Mouse (Mus musculus): ENCODE results near the gene Cbx8. TPM values are rescaled to one million over a fixed set of nuclear protein-coding genes. Genes with fewer than 3 reads are reported as not detected.

Gene Cbx8
- polyA plus RNA-seq, 1 experiment from 2014 or later = 10.7 TPM

DNA sequence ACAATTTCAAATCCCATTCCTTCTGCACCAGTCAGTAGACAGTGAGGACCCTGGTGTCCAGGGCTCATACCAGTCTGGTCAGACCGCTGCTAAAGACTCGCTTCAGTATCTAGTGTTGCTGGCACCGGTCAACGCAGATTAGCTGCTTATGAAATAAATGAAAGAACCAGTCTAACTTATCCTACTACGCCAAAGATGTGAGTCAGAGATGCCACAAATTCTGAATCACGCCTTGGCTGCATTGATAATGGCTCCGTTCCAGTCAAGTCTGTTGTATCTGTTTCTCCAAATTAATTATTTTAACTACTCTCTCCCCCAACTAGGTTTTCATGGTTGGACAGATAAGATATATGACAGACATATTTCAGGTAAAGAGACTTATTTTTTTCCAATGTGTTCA is 19.6 kb downstream of the Cbx8 start:
- H3K36me3 ChIP-seq = peaks cover 7% of the 10 kb centered on the region; the same call in 1 of the 2 replicates
- no peak overlapping the region for H3K4me3 ChIP-seq
- H3K4me2 ChIP-seq = no peak overlapping the region
- H3K9ac ChIP-seq = no peak overlapping the region
- no peak for ATAC-seq (ENCODE audit: insufficient number of reproducible peaks, insufficient read depth, low FRiP score, low TSS enrichment, low read depth)
- H3K27me3 ChIP-seq = 0 out of 2 replicates have a peak, but pooled peaks cover 5% of the 10 kb centered on the region
- H3K4me1 ChIP-seq = peaks cover 33% of the 10 kb centered on the region
- no peak overlapping the region for H3K27ac ChIP-seq
- 91% methylated on average over 7 of the region's 7 CpGs for WGBS
- no peaks in the 10 kb centered on the region for H3K9me3 ChIP-seq

- Histone ChIP-seq H3K4me1 (peaks cover 8% of the 10 kb centered on the region; the same call in 1 of the 2 replicates), H3K27ac (no peak overlapping the region), H3K36me3 (no peaks in the 10 kb centered on the region), H3K4me3 (no peak overlapping the region), H3K27me3 (0 out of 2 replicates have a peak, but pooled peaks cover 5% of the 10 kb centered on the region), H3K9me3 (no peaks in the 10 kb centered on the region), H3K9ac (no peak overlapping the region), H3K4me2 (no peak overlapping the region)
- WGBS = 77% methylated on average over 7 of the region's 7 CpGs
- ATAC-seq (ENCODE audit: insufficient number of reproducible peaks, insufficient read depth, low FRiP score, low TSS enrichment, low read depth) = no peak
These were observed 23.3 kb downstream of the Cbx8 start for GRCm38 (mm10) chr11:119017506-119017905.

GRCm38 (mm10) chr11:119014455-119014854 is 26.3 kb downstream of the Cbx8 start:
- H3K27me3 ChIP-seq = no peaks in the 10 kb centered on the region
- 66% methylated on average over 7 of the region's 7 CpGs for WGBS
- no peak overlapping the region for H3K4me3 ChIP-seq

DNA sequence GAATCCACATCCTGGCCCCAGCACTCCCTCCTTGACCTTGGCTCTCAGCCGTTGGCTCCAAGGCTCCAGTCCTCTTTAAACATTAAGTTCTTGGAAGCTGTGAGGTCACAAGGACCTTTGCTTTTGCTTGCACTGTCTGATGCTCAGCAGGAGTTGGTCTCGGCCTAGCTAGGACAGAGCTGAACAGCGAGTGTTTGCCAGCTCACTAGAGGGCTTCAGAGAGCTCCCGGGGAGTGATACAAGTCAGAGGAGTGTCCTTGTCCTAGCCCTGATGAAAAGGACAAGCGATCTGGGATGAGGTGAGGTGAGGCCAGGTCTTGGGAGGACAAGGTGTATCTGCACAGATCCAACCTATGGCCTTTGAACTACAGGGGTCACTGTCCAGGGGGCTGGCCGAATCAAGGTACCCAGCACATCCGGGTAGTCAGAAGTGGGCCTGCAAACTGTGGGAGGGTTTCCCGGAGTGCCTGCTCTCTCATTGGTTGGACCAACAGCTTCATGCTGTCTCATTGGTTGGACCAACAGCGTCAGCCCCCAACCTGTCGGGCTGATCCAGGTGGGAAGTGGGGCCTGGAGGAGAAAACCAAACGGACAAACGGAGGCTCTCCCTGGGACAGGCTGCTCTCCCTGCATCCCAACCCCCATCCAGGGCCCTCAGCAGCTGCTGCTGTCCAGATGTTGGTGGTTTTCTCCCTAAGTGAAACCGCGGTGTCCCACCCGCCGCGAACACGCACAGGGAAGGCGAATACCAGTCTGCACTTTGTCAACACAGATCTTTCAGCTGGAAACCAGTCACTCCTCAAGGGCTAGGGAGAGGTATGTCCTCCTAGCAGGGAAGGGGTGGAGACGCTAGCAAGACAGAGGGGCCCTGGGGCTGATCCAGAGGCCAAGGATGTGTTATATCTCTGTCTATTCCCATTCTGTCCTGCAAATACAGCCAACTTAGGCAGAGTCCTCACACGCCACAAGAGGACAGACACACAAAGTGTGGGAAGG is 33.0 kb downstream of the Cbx8 start:
- peak overlapping the region; percentile 64 for H3K9ac ChIP-seq

More at GRCm38 (mm10) chr11:119014455-119014854, 26.3 kb downstream of the Cbx8 start:
- Histone ChIP-seq H3K4me1 (no peaks in the 10 kb centered on the region), H3K27ac (no peak overlapping the region), H3K36me3 (no peaks in the 10 kb centered on the region), H3K9me3 (no peaks in the 10 kb centered on the region), H3K4me2 (no peak overlapping the region), H3K9ac (no peak overlapping the region)
- no peak for ATAC-seq (ENCODE audit: insufficient number of reproducible peaks, insufficient read depth, low FRiP score, low TSS enrichment, low read depth)

DNA sequence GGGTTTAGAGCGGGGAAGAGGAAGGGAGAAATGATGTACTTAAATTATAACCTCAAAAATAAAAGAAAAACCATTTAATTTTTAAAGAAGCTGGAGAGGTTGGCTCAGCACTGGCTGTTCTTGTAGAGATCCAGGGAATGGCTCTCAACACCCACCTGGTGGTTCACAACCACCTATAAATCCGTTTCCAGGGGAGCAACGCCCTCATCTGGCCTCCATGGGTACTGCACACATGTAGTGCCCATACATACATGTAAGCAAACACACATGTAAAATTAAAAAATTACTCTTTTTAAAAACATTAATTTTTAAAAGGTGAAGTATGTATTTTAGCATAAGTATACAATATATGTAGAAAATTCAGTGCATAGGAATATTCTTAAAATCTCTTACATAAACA is 34.3 kb downstream of the Cbx8 start:
- Histone ChIP-seq H3K9ac (no peak overlapping the region), H3K4me2 (no peak overlapping the region), H3K27me3 (peaks cover 5% of the 10 kb centered on the region; the same call in 1 of the 2 replicates), H3K4me3 (no peak overlapping the region), H3K4me1 (peaks cover 8% of the 10 kb centered on the region; the same call in 1 of the 2 replicates), H3K27ac (no peak overlapping the region), H3K9me3 (no peaks in the 10 kb centered on the region), H3K36me3 (no peaks in the 10 kb centered on the region)
- ATAC-seq (ENCODE audit: insufficient number of reproducible peaks, insufficient read depth, low FRiP score, low TSS enrichment, low read depth) = no peak
- 66% methylated on average over 3 of the region's 3 CpGs for WGBS

More for the DNA sequence above, 33.0 kb downstream of the Cbx8 start:
- peaks cover 2% of the 10 kb centered on the region; the same call in 1 of the 2 replicates for H3K27me3 ChIP-seq
- WGBS = 15% methylated on average over 21 of the region's 21 CpGs
- peak overlapping the region; percentile 66 for H3K4me2 ChIP-seq
- no peaks in the 10 kb centered on the region for H3K36me3 ChIP-seq
- no peak overlapping the region for H3K27ac ChIP-seq
- H3K4me1 ChIP-seq = peaks cover 8% of the 10 kb centered on the region; the same call in 1 of the 2 replicates
- peak; percentile 71; the same call in 1 of the 2 replicates for ATAC-seq (ENCODE audit: insufficient number of reproducible peaks, insufficient read depth, low FRiP score, low TSS enrichment, low read depth)
- peak overlapping the region; percentile 42 for H3K4me3 ChIP-seq
- no peaks in the 10 kb centered on the region for H3K9me3 ChIP-seq

DNA sequence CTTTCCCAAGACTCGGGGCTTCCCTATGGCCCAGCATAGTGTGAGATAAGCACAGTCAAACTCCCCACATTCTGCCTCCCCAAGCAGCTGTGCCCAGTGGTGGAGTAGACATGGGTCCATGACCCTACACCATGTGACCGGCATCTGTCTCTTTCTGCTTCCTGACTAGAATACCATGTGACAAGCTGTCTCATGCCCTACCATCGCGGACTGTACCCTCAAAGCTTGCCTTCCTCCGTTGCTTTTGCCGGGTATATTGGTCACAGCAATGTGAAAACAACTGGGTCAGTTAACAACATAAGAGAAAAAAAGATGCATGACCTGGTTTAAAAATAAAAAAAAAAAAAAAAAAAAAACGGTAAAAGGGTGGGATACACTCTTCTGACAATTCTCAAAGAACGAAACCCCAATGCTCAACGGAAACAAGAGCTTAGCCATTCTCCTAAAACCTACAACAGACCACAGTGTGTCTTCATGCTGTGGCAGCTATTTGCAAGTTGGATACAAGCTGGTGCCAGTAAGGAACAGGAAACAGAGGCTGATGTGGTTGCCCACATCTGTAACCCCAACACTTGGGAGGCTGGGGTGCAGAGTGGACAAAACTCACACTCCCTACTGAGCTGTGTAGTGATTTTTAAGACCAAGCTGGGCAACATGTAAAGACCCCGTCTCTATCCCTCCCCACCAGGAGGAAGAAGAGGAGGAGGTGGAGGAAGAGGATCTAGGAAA is 35.1 kb downstream of the Cbx8 start:
- ATAC-seq (ENCODE audit: insufficient number of reproducible peaks, insufficient read depth, low FRiP score, low TSS enrichment, low read depth) = no peak
- Histone ChIP-seq H3K4me2 (no peak overlapping the region), H3K36me3 (no peaks in the 10 kb centered on the region), H3K4me3 (no peak overlapping the region), H3K27ac (no peak overlapping the region), H3K9me3 (no peaks in the 10 kb centered on the region), H3K4me1 (peaks cover 8% of the 10 kb centered on the region; the same call in 1 of the 2 replicates), H3K9ac (no peak overlapping the region), H3K27me3 (peaks cover 8% of the 10 kb centered on the region; the same call in 1 of the 2 replicates)
- WGBS = 85% methylated on average over 10 of the region's 10 CpGs

DNA sequence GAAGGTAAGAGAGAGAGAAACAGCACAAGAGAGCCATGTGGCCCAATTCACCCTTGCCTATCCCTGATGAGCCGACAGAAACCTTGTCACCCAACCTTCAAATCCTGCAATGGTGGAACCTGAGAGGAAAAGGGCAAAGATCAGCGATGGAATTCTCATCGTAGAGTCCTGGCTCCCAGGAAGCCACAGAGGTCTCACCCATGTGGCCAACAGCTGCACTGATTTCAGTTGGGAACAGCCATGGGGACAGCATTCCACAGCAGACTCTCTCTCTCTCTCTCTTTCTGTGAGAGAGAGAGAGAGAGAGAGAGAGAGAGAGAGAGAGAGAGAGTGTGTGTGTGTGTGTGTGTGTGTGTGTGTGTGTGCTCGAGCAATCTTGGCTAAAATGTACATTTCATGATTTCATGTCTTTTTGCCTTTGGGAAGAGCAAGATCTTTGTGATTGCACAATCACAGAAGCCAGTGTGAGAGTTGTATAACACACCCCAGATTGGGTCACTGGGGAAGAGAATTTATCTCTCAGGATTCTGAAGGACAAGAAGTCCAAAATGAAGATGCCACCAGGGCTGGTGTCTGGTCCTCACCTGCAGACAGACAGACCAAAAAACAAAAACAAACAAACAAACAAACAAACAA is 39.2 kb downstream of the Cbx8 start:
- H3K4me2 ChIP-seq = no peak overlapping the region
- peaks cover 30% of the 10 kb centered on the region for H3K27me3 ChIP-seq
- H3K4me3 ChIP-seq = no peak overlapping the region
- no peaks in the 10 kb centered on the region for H3K36me3 ChIP-seq
- ATAC-seq (ENCODE audit: insufficient number of reproducible peaks, insufficient read depth, low FRiP score, low TSS enrichment, low read depth) = no peak
- H3K9ac ChIP-seq = no peak overlapping the region
- no peaks in the 10 kb centered on the region for H3K9me3 ChIP-seq
- H3K4me1 ChIP-seq = peaks cover 15% of the 10 kb centered on the region
- H3K27ac ChIP-seq = no peak overlapping the region
- WGBS = 61% methylated on average over 4 of the region's 4 CpGs

GRCm38 (mm10) chr11:119000877-119001276 is 39.9 kb downstream of the Cbx8 start:
- ATAC-seq (ENCODE audit: insufficient number of reproducible peaks, insufficient read depth, low FRiP score, low TSS enrichment, low read depth) = no peak
- no peak overlapping the region for H3K27ac ChIP-seq
- WGBS = 69% methylated on average over 2 of the region's 2 CpGs
- no peak overlapping the region for H3K4me2 ChIP-seq
- H3K4me1 ChIP-seq = peaks cover 15% of the 10 kb centered on the region
- no peaks in the 10 kb centered on the region for H3K9me3 ChIP-seq
- no peak overlapping the region for H3K9ac ChIP-seq
- no peaks in the 10 kb centered on the region for H3K36me3 ChIP-seq
- peaks cover 32% of the 10 kb centered on the region for H3K27me3 ChIP-seq
- H3K4me3 ChIP-seq = no peak overlapping the region

DNA sequence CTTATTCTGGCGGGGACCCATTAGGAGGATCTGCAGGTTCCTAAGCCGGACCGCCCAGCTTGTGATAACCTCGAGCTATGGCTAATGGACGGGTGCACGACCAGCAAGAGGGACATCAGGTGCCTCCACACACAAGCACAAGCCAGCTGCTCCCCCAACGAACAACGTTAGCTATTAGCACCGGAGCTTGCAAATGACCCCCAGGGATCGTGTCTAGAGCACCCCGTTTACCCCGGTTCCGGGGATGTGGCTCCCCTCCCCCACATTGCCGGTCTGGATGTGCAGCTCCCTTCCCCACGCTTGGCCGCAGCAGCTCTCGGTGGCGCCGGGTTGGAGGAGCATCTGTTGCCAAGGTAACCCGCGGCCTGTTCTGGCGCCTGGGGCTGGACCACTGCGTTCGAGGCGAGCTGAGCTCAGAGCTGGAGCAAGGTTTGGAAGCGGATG is 41.4 kb downstream of the Cbx8 start:
- H3K4me3 ChIP-seq = peak overlapping the region; percentile 33
- ATAC-seq (ENCODE audit: insufficient number of reproducible peaks, insufficient read depth, low FRiP score, low TSS enrichment, low read depth) = no peak
- peak overlapping the region; percentile 63 for H3K4me2 ChIP-seq
- WGBS = 3% methylated on average over 26 of the region's 26 CpGs
- no peaks in the 10 kb centered on the region for H3K36me3 ChIP-seq
- H3K9me3 ChIP-seq = no peaks in the 10 kb centered on the region
- H3K9ac ChIP-seq = 0 out of 2 replicates have a peak overlapping the region, but pooled peaks have one; percentile 36
- H3K27me3 ChIP-seq = peaks cover 41% of the 10 kb centered on the region
- peaks cover 25% of the 10 kb centered on the region for H3K4me1 ChIP-seq
- H3K27ac ChIP-seq = no peak overlapping the region

GRCm38 (mm10) chr11:118998540-118999265 is 42.1 kb downstream of the Cbx8 start:
- Histone ChIP-seq H3K4me3 (peak overlapping the region; percentile 33), H3K4me1 (peaks cover 25% of the 10 kb centered on the region), H3K36me3 (no peaks in the 10 kb centered on the region), H3K27ac (no peak overlapping the region), H3K9me3 (no peaks in the 10 kb centered on the region), H3K27me3 (peaks cover 42% of the 10 kb centered on the region), H3K4me2 (peak overlapping the region; percentile 63), H3K9ac (peak overlapping the region; percentile 49; the same call in 1 of the 2 replicates)
- 9% methylated on average over 30 of the region's 30 CpGs for WGBS
- ATAC-seq (ENCODE audit: insufficient number of reproducible peaks, insufficient read depth, low FRiP score, low TSS enrichment, low read depth) = peak; percentile 56; the same call in 1 of the 2 replicates

Measured in embryonic facial prominence, embryonic 13.5 days (tissue).